Mouse (Mus musculus): Measurements from ENCODE around the gene Ocln. TPM values are rescaled to one million over a fixed set of nuclear protein-coding genes. Genes with fewer than 3 reads are reported as not detected.
"Not testable (repeated sequence)": the region's sequence is repeated elsewhere in the genome, so short reads cannot be mapped to it uniquely, and the experiment has no call there.

Ocln gene
- polyA plus RNA-seq, 1 experiment from 2014 or later: 2.5 TPM

DNA sequence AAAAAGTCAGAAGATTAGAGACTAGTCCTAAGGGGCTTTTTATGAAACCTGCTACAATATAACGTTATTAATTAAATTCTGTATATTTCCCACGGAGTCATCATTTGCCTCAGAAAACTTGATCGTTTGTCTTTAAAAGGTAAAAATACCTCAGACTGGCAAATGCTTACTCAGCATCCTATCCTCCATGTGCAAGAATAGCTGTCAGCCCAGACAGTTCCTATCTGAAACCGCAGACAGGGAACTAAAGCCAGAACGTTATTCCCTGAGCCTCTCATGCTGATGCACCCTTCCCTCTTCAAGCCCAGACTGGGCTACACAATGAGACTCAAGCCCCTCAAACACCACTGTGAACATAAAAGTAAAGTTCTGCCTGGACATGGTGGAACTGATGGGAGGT, 62.1 kb downstream of the Ocln start:
- ATAC-seq (ENCODE audit: extremely low read depth, insufficient number of reproducible peaks, low FRiP score, low TSS enrichment): no peak

DNA sequence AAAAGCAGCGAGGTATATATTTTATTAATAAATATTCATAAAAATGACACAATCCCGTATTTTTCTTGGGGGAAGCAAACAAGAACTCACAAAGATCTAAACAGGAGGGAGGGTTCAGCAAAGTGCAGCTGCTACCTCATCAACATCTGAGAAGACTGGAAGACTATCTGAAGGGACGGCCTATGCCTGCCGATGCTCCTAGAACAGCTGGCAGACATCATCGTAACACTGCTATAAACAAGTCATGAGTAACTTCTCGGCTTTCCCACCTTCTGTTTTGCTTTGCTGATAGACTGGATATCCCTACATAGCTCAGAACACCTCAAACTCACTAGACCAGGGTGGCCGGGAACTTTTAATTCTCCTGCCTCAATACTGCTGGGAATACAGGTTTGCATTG, 68.9 kb downstream of the Ocln start:
- Histone ChIP-seq H3K4me1 (no peaks in the 10 kb centered on the region), H3K4me3 (no peak overlapping the region), H3K9ac (no peak overlapping the region), H3K27ac (replicated peaks) (no peak overlapping the region), H3K36me3 (peaks cover 81% of the 10 kb centered on the region), H3K9me3 (no peaks in the 10 kb centered on the region), H3K4me2 (no peak overlapping the region), H3K27me3 (replicated peaks) (no peaks in the 10 kb centered on the region)
- WGBS: 85% methylated on average over 7 of the region's 7 CpGs
- ATAC-seq (ENCODE audit: extremely low read depth, insufficient number of reproducible peaks, low FRiP score, low TSS enrichment): no peak

More for the DNA sequence above, 62.1 kb downstream of the Ocln start:
- Histone ChIP-seq H3K4me1 (peaks cover 17% of the 10 kb centered on the region), H3K9ac (no peak overlapping the region), H3K4me3 (no peak overlapping the region), H3K4me2 (0 out of 2 replicates have a peak overlapping the region, but pooled peaks have one; percentile 87), H3K27ac (replicated peaks) (no peak overlapping the region), H3K27me3 (replicated peaks) (no peaks in the 10 kb centered on the region), H3K9me3 (no peaks in the 10 kb centered on the region), H3K36me3 (peaks cover 37% of the 10 kb centered on the region)
- WGBS: 76% methylated on average over 5 of the region's 5 CpGs

DNA sequence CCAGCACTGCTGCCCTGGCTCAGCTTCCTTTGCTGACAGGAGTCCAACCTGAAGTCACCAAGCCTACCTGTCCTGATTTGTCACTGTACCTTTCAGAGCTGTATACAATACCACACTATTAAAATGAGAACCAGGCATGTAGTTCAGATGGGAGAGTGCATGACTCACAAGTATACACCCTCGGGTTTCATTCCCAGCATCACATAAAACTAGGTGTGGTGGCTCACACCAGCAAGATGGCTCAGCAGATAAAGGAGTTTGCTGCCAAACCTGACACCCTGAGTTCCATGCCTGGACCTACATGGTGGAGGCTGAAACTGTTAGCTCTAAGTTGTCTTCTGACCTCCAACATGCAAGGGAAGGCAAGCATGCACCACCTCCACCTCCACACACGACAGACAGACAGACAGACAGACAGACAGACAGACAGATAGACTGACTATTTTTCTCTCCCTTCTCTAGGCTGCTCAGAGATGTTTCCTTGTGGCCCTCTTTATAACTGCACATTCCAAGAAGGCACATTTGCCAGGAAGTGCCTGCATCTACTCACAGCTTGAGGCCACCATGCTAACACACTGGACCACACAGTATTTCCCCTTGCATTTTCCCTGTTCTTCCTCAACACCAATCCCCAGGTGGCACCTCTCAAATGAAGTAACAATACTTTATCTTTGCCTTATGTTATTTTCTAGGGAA, 88.8 kb downstream of the Ocln start:
- Histone ChIP-seq H3K9ac (no peak overlapping the region), H3K36me3 (peaks cover 69% of the 10 kb centered on the region), H3K4me1 (no peaks in the 10 kb centered on the region), H3K4me2 (no peak overlapping the region), H3K4me3 (no peak overlapping the region), H3K27me3 (replicated peaks) (no peaks in the 10 kb centered on the region), H3K27ac (replicated peaks) (no peak overlapping the region), H3K9me3 (no peaks in the 10 kb centered on the region)
- no peak for ATAC-seq (ENCODE audit: extremely low read depth, insufficient number of reproducible peaks, low FRiP score, low TSS enrichment)
- 78% methylated on average over 2 of the region's 2 CpGs for WGBS

DNA sequence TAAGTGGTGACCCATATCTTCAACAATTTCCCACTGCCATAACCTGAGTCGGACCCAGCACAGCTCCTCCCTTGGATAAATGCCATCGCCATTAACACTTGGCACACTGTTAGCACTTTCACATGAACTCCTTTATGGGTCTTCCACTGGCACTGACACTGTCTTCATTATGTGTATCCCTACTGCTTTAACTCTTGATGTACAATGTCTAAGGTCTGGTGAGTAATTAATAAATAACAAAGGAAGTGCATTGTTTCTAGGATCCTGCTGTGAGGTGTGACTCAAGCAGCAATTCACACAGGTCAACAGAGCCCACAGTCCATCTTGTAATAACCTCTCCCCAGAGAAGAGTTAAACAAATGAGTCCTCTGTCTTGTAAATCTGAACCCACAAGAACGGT, 91.2 kb downstream of the Ocln start:
- Histone ChIP-seq H3K27me3 (replicated peaks) (no peaks in the 10 kb centered on the region), H3K9ac (no peak overlapping the region), H3K27ac (replicated peaks) (no peak overlapping the region), H3K9me3 (no peaks in the 10 kb centered on the region), H3K4me3 (no peak overlapping the region), H3K4me2 (no peak overlapping the region), H3K4me1 (no peaks in the 10 kb centered on the region), H3K36me3 (peaks cover 48% of the 10 kb centered on the region)
- no peak for ATAC-seq (ENCODE audit: extremely low read depth, insufficient number of reproducible peaks, low FRiP score, low TSS enrichment)
- 76% methylated on average over 3 of the region's 3 CpGs for WGBS

DNA sequence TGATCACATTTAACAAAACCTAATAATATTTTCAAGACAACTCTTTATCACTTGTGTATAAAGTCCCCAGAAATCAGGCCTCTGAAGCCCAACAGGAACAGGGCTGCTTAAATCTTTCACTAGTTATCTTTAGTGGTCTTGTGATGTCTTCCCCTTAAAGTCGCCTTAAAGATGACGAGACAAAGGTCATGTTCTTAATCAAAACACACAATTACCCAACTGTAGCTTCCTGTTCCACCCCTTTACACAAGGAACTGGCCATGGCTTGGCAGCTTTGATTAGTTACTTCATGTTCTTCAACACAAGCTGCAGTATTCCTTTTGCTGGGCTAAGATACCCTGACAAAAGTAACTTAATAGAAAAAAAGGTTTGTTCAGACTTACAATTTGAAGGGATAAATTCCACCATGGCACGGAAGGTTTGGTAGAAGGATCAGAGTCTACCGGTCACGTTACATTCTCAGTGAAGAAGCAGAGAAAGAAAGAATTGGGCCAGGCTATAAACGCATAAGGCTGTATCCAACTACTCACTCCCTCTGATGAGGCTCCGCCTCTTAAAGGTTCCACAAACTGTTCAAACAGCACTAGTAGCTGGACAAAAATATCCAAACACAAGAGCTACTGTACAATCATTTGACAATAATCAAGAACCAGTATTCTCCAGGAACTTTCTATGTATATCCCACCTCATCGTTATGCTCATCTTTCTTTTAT, 99.9 kb downstream of the Ocln start, which contains the start of gene Naip1:
Gene Naip1, minus strand, starts transcription at position 455 of the 713 bp plus-strand sequence.
- not testable (repeated sequence) for H3K27ac ChIP-seq (replicated peaks); H3K36me3 ChIP-seq; H3K4me1 ChIP-seq; H3K4me3 ChIP-seq; H3K9me3 ChIP-seq; H3K9ac ChIP-seq; H3K4me2 ChIP-seq; ATAC-seq (ENCODE audit: extremely low read depth, insufficient number of reproducible peaks, low FRiP score, low TSS enrichment); H3K27me3 ChIP-seq (replicated peaks)
- 70% methylated on average over 8 of the region's 8 CpGs for WGBS

DNA sequence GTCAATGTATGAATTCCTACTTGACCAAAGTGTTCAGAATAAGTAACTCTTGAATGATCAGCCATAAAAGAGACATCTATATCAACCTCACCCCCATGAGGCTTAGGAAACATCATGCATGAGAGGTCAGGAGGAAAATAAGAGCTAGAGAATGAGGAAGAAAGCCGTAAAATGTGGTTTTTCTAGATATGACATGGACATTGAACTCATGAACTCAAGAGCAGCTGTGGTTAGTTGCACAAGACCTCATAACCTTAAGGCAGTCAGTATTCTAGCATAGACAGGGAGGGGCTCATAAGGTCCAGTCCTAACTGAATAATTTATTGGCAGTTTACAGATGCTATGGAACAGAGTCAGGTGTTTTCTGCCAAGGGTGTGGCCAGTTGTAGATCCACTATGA, 103.0 kb downstream of the Ocln start:
- WGBS: 71% methylated on average over 1 of the region's 1 CpGs
- Histone ChIP-seq H3K4me1 (no peaks in the 10 kb centered on the region), H3K9ac (no peak overlapping the region), H3K4me2 (no peak overlapping the region), H3K4me3 (no peak overlapping the region), H3K36me3 (no peaks in the 10 kb centered on the region), H3K27me3 (replicated peaks) (no peaks in the 10 kb centered on the region), H3K27ac (replicated peaks) (no peak overlapping the region), H3K9me3 (no peaks in the 10 kb centered on the region)
- no peak for ATAC-seq (ENCODE audit: extremely low read depth, insufficient number of reproducible peaks, low FRiP score, low TSS enrichment)

Other genes starting within 250 kb of the Ocln start
- gene Naip6, start 235.0 kb downstream of the Ocln start, polyA plus RNA-seq (2015; fragmentation: Nextera tagmentation; extraction: Ambion mirVana): 0.05 and 0.08 TPM in 2 replicates
- not detected in 2 replicates for gene Naip1, start 99.8 kb downstream of the Ocln start, polyA plus RNA-seq (2015; fragmentation: Nextera tagmentation; extraction: Ambion mirVana)
- 44.9 and 50.2 TPM in 2 replicates for gene Gtf2h2, start 60.1 kb downstream of the Ocln start, polyA plus RNA-seq (2015; fragmentation: Nextera tagmentation; extraction: Ambion mirVana)
- 4.0 TPM in 2 replicates for gene Marveld2, start 64.3 kb upstream of the Ocln start, polyA plus RNA-seq (2015; fragmentation: Nextera tagmentation; extraction: Ambion mirVana)
- 230 and 262 TPM in 2 replicates for gene Ak6, start 98.3 kb upstream of the Ocln start, polyA plus RNA-seq (2015; fragmentation: Nextera tagmentation; extraction: Ambion mirVana)
- 22.2 and 22.9 TPM in 2 replicates for gene Rad17, start 98.3 kb upstream of the Ocln start, polyA plus RNA-seq (2015; fragmentation: Nextera tagmentation; extraction: Ambion mirVana)
- 7.1 and 7.8 TPM in 2 replicates for gene Taf9, start 98.9 kb upstream of the Ocln start, polyA plus RNA-seq (2015; fragmentation: Nextera tagmentation; extraction: Ambion mirVana)
- 3.8 and 4.1 TPM in 2 replicates for gene Ccdc125, start 117.0 kb upstream of the Ocln start, polyA plus RNA-seq (2015; fragmentation: Nextera tagmentation; extraction: Ambion mirVana)
- gene Cdk7, start 178.2 kb upstream of the Ocln start, polyA plus RNA-seq (2015; fragmentation: Nextera tagmentation; extraction: Ambion mirVana): 64.1 and 69.7 TPM in 2 replicates
- gene Mrps36, start 191.9 kb upstream of the Ocln start, polyA plus RNA-seq (2015; fragmentation: Nextera tagmentation; extraction: Ambion mirVana): 236 and 248 TPM in 2 replicates
- gene Cenph, start 223.2 kb upstream of the Ocln start, polyA plus RNA-seq (2015; fragmentation: Nextera tagmentation; extraction: Ambion mirVana): 19.2 and 20.4 TPM in 2 replicates
- gene Ccnb1, start 233.9 kb upstream of the Ocln start, polyA plus RNA-seq (2015; fragmentation: Nextera tagmentation; extraction: Ambion mirVana): 191 and 222 TPM in 2 replicates